Mouse (Mus musculus) gastrocnemius, adult 8-10 months (tissue): Measurements from ENCODE around the gene Trim56. TPM values are rescaled to one million over a fixed set of nuclear protein-coding genes. Genes with fewer than 3 reads are reported as not detected.

Experiments
- DNase-seq, 2 experiments: peaks; one replicate each; pipeline ENCODE4 v3.0.0; 2022; ENCODE audit warnings: low spot score in 2 of 2
- total RNA-seq, 4 experiments: library from RNA; stranded (reverse); gene quantifications; 2 replicates each; pipeline ENCODE4 v1.2.4; 2022

Trim56 gene
- total RNA-seq, 4 experiments from 2014 or later, result 6.5 to 9.0 (median 7.8) TPM

- no peak for DNase-seq
Observed at GRCm38 (mm10) chr5:137109941-137110593, 5.9 kb downstream of the Trim56 start.

GRCm38 (mm10) chr5:137108111-137108510, 7.9 kb downstream of the Trim56 start:
- DNase-seq, result no peak

GRCm38 (mm10) chr5:137107670-137108069, 8.3 kb downstream of the Trim56 start:
- DNase-seq, result no peak

- peak; percentile 67 to 74 for DNase-seq
Observed at GRCm38 (mm10) chr5:137107024-137107423, 9.0 kb downstream of the Trim56 start.

GRCm38 (mm10) chr5:137106434-137106833, 9.6 kb downstream of the Trim56 start:
- no peak for DNase-seq

GRCm38 (mm10) chr5:137103969-137104368, 12.0 kb downstream of the Trim56 start:
- DNase-seq, result no peak

GRCm38 (mm10) chr5:137102575-137103522, 13.2 kb downstream of the Trim56 start:
- DNase-seq, result peak; percentile 57 to 62

GRCm38 (mm10) chr5:137102078-137102477, 13.9 kb downstream of the Trim56 start:
- DNase-seq, result no peak

- no peak for DNase-seq
Observed at GRCm38 (mm10) chr5:137100660-137101059, 15.3 kb downstream of the Trim56 start.

- no peak for DNase-seq
Observed at GRCm38 (mm10) chr5:137098418-137098817, 17.6 kb downstream of the Trim56 start.

- DNase-seq, result no peak
Observed at GRCm38 (mm10) chr5:137096037-137096436, 20.0 kb downstream of the Trim56 start.

- DNase-seq, result no peak
Observed at GRCm38 (mm10) chr5:137095135-137095534, 20.9 kb downstream of the Trim56 start.

- no peak for DNase-seq
Observed at GRCm38 (mm10) chr5:137093720-137094119, 22.3 kb downstream of the Trim56 start.

- no peak for DNase-seq
Observed at GRCm38 (mm10) chr5:137091560-137091959, 24.4 kb downstream of the Trim56 start.

- DNase-seq, result no peak
Observed at GRCm38 (mm10) chr5:137090870-137091269, 25.1 kb downstream of the Trim56 start.

- no peak for DNase-seq
Observed at GRCm38 (mm10) chr5:137087410-137087809, 28.6 kb downstream of the Trim56 start.

GRCm38 (mm10) chr5:137085731-137086130, 30.3 kb downstream of the Trim56 start:
- no peak for DNase-seq

GRCm38 (mm10) chr5:137085021-137085420, 31.0 kb downstream of the Trim56 start:
- DNase-seq, result no peak

- DNase-seq, result no peak
Observed at GRCm38 (mm10) chr5:137083051-137083450, 33.0 kb downstream of the Trim56 start.

GRCm38 (mm10) chr5:137079849-137080248, 36.2 kb downstream of the Trim56 start:
- no peak for DNase-seq

- DNase-seq, result no peak
Observed at GRCm38 (mm10) chr5:137078616-137079015, 37.4 kb downstream of the Trim56 start.

- DNase-seq, result no peak
Observed at GRCm38 (mm10) chr5:137078041-137078440, 38.0 kb downstream of the Trim56 start.
